Mouse (Mus musculus) limb, embryonic 15.5 days (tissue): ENCODE measurements around the gene Homer1. TPM values are rescaled to one million over a fixed set of nuclear protein-coding genes. Genes with fewer than 3 reads are reported as not detected.
A peak's percentile ranks its signal among the peaks of the same experiment; 100 is the strongest.

Source experiments
- ATAC-seq: fragments of 200-750 bp; cut with Nextera tagmentation; 2 replicates; pipeline ENCODE4 v1.8.0; 2017; ENCODE audit warnings: low read depth, moderate TSS enrichment; ENCODE audit not compliant: insufficient number of reproducible peaks, low FRiP score, low TSS enrichment
- H3K27ac ChIP-seq: fragments of 300-500 bp; sonication (generic); 2 replicates; pipeline ENCODE4 v1.5.1; 2015; ENCODE audit warnings: moderate library complexity, mild to moderate bottlenecking, inconsistent platforms
- H3K27me3 ChIP-seq: fragments of 300-500 bp; sonication (generic); 2 replicates; pipeline ENCODE4 v1.6.1; 2015; ENCODE audit warnings: inconsistent platforms
- H3K36me3 ChIP-seq: fragments of 300-500 bp; sonication (generic); 2 replicates; pipeline ENCODE4 v1.6.1; 2015; ENCODE audit warnings: inconsistent platforms
- H3K4me1 ChIP-seq: fragments of 300-500 bp; sonication (generic); 2 replicates; pipeline ENCODE4 v1.6.1; 2015; ENCODE audit warnings: inconsistent platforms
- H3K4me2 ChIP-seq: fragments of 300-500 bp; sonication (generic); 2 replicates; pipeline ENCODE4 v1.6.1; 2015; ENCODE audit warnings: mild to moderate bottlenecking, inconsistent platforms
- H3K4me3 ChIP-seq: fragments of 300-500 bp; sonication (generic); 2 replicates; pipeline ENCODE4 v1.5.1; 2015; ENCODE audit warnings: mild to moderate bottlenecking, inconsistent platforms
- H3K9ac ChIP-seq: fragments of 300-500 bp; sonication (generic); 2 replicates; pipeline ENCODE4 v1.6.1; 2015; ENCODE audit warnings: inconsistent platforms
- H3K9me3 ChIP-seq: fragments of 300-500 bp; sonication (generic); 2 replicates; pipeline ENCODE4 v1.6.1; 2016; ENCODE audit warnings: inconsistent platforms
- WGBS: fragments of 180-500 bp; shearing (Covaris S2); methylation state at CpG from one replicate; pipeline ENCODE4 v1.1.7; 2015; 5-methylcytosine and 5-hydroxymethylcytosine counted together
- polyA plus RNA-seq: library from polyadenylated mRNA; unstranded; fragments of >200 nt; fragmentation: Nextera tagmentation; extraction: Ambion mirVana; gene quantifications from 2 replicates; pipeline ENCODE4 v1.2.1, GENCODE M21; 2015

Homer1 gene
- polyA plus RNA-seq, 1 experiment from 2014 or later, result 4.7 TPM

- Histone ChIP-seq H3K27ac (no peak overlapping the region), H3K9me3 (no peaks in the 10 kb centered on the region), H3K36me3 (no peaks in the 10 kb centered on the region), H3K4me2 (no peak overlapping the region), H3K27me3 (no peaks in the 10 kb centered on the region), H3K9ac (no peak overlapping the region), H3K4me1 (no peaks in the 10 kb centered on the region), H3K4me3 (no peak overlapping the region)
- ATAC-seq, result no peak
- 88% methylated on average over 8 of the region's 8 CpGs for WGBS
Observed at GRCm38 (mm10) chr13:93380399-93381063, 81.1 kb downstream of the Homer1 start.

GRCm38 (mm10) chr13:93381301-93381700 lies 81.9 kb downstream of the Homer1 start:
- Histone ChIP-seq H3K27ac (no peak overlapping the region), H3K36me3 (no peaks in the 10 kb centered on the region), H3K27me3 (no peaks in the 10 kb centered on the region), H3K4me1 (no peaks in the 10 kb centered on the region), H3K9ac (no peak overlapping the region), H3K4me3 (no peak overlapping the region), H3K9me3 (no peaks in the 10 kb centered on the region), H3K4me2 (no peak overlapping the region)
- 82% methylated on average over 1 of the region's 1 CpGs for WGBS
- ATAC-seq, result no peak

- H3K4me1 ChIP-seq, result no peaks in the 10 kb centered on the region
- H3K9ac ChIP-seq, result no peak overlapping the region
- H3K27me3 ChIP-seq, result no peaks in the 10 kb centered on the region
- no peaks in the 10 kb centered on the region for H3K36me3 ChIP-seq
- no peak overlapping the region for H3K4me2 ChIP-seq
- 92% methylated on average over 5 of the region's 5 CpGs for WGBS
- no peaks in the 10 kb centered on the region for H3K9me3 ChIP-seq
- ATAC-seq, result no peak
- H3K27ac ChIP-seq, result no peak overlapping the region
- no peak overlapping the region for H3K4me3 ChIP-seq
Observed at GRCm38 (mm10) chr13:93383092-93383491, 83.7 kb downstream of the Homer1 start.

DNA sequence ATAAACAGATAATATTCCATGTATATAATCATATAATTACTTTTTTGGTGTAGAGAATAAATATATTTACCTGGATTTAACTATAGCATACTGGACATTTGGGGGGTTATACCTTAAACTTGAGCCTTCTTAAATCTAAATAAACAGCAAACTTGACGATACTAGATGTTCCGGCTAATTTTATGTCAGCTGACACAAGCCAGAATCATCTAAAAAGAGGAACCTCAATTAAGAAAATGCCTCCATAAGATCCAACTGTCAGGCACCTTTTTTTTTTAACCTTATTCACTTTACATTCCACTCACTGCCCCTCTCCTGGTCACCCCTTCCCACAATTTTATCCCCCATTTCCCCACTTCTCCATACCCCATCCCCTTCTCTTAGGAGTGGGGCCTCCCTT lies 84.2 kb downstream of the Homer1 start:
- Histone ChIP-seq H3K4me3 (no peak overlapping the region), H3K27me3 (no peaks in the 10 kb centered on the region), H3K9ac (no peak overlapping the region), H3K4me1 (peaks cover 2% of the 10 kb centered on the region; the same call in 1 of the 2 replicates), H3K27ac (no peak overlapping the region), H3K9me3 (no peaks in the 10 kb centered on the region), H3K36me3 (no peaks in the 10 kb centered on the region), H3K4me2 (no peak overlapping the region)
- WGBS, result 92% methylated on average over 2 of the region's 2 CpGs
- no peak for ATAC-seq

DNA sequence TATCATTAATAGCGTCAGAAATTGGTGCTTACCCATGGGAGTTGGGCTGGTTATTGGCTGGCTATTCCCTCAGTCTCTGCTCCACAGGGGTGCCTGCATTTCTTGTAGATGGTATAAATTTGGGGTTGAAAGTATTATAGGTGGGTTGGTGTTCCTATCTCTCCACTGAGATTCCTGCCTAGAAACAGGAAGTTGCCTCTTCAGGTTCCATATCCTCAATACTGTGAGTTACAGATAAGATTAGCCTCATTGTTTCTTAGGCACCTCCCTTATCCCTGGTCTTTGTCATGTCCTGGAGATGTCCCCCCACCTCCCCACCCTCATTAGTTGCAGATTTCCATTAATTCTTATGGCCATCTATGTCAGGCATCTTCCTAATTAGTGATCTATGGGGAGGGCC lies 85.0 kb downstream of the Homer1 start:
- 83% methylated on average over 1 of the region's 1 CpGs for WGBS
- ATAC-seq, result no peak
- Histone ChIP-seq H3K4me2 (no peak overlapping the region), H3K27ac (no peak overlapping the region), H3K4me3 (no peak overlapping the region), H3K4me1 (peaks cover 2% of the 10 kb centered on the region; the same call in 1 of the 2 replicates), H3K9ac (no peak overlapping the region), H3K36me3 (no peaks in the 10 kb centered on the region), H3K9me3 (no peaks in the 10 kb centered on the region), H3K27me3 (no peaks in the 10 kb centered on the region)

DNA sequence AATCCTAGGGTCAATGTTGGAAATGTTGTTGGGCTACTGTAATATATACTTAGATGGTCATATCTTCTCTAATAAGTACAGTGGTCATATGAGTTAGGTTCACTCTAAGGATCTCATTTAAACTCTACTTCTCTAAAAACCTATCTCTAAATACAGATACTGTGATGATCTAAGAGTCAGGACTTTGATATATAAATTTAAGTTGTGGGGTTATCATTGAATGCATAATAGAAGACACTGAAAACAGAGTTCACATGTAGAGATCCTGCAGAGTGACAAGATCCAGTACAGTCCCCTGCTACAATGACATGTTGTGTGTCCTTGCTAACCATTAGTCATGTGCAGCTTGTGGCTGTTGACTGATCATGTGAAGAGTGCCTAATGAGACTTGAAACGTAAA lies 85.7 kb downstream of the Homer1 start:
- ATAC-seq, result no peak
- no peak overlapping the region for H3K4me2 ChIP-seq
- H3K4me3 ChIP-seq, result no peak overlapping the region
- WGBS, result 42% methylated on average over 1 of the region's 1 CpGs
- H3K27ac ChIP-seq, result no peak overlapping the region
- H3K4me1 ChIP-seq, result peaks cover 2% of the 10 kb centered on the region; the same call in 1 of the 2 replicates
- no peaks in the 10 kb centered on the region for H3K9me3 ChIP-seq
- no peaks in the 10 kb centered on the region for H3K27me3 ChIP-seq
- H3K9ac ChIP-seq, result no peak overlapping the region
- H3K36me3 ChIP-seq, result no peaks in the 10 kb centered on the region

GRCm38 (mm10) chr13:93387440-93387839 lies 88.0 kb downstream of the Homer1 start:
- Histone ChIP-seq H3K9ac (no peak overlapping the region), H3K36me3 (no peaks in the 10 kb centered on the region), H3K4me3 (no peak overlapping the region), H3K27me3 (no peaks in the 10 kb centered on the region), H3K9me3 (no peaks in the 10 kb centered on the region), H3K4me1 (peaks cover 2% of the 10 kb centered on the region; the same call in 1 of the 2 replicates), H3K27ac (no peak overlapping the region), H3K4me2 (no peak overlapping the region)
- WGBS, result 90% methylated on average over 5 of the region's 5 CpGs
- no peak for ATAC-seq

GRCm38 (mm10) chr13:93388594-93389241 lies 89.3 kb downstream of the Homer1 start:
- no peaks in the 10 kb centered on the region for H3K27me3 ChIP-seq
- H3K27ac ChIP-seq, result peak overlapping the region; percentile 69
- H3K9me3 ChIP-seq, result no peaks in the 10 kb centered on the region
- no peak for ATAC-seq
- no peak overlapping the region for H3K9ac ChIP-seq
- H3K4me3 ChIP-seq, result no peak overlapping the region
- H3K36me3 ChIP-seq, result 0 out of 2 replicates have a peak, but pooled peaks cover 2% of the 10 kb centered on the region
- 43% methylated on average over 7 of the region's 7 CpGs for WGBS
- H3K4me1 ChIP-seq, result peaks cover 2% of the 10 kb centered on the region; the same call in 1 of the 2 replicates
- H3K4me2 ChIP-seq, result no peak overlapping the region

GRCm38 (mm10) chr13:93389242-93389625 lies 89.8 kb downstream of the Homer1 start:
- Histone ChIP-seq H3K4me2 (no peak overlapping the region), H3K27ac (peak overlapping the region; percentile 69), H3K4me3 (no peak overlapping the region), H3K9me3 (no peaks in the 10 kb centered on the region), H3K36me3 (0 out of 2 replicates have a peak, but pooled peaks cover 5% of the 10 kb centered on the region), H3K27me3 (no peaks in the 10 kb centered on the region), H3K9ac (no peak overlapping the region), H3K4me1 (peaks cover 2% of the 10 kb centered on the region; the same call in 1 of the 2 replicates)
- peak; percentile 86 for ATAC-seq
- 25% methylated on average over 2 of the region's 2 CpGs for WGBS

DNA sequence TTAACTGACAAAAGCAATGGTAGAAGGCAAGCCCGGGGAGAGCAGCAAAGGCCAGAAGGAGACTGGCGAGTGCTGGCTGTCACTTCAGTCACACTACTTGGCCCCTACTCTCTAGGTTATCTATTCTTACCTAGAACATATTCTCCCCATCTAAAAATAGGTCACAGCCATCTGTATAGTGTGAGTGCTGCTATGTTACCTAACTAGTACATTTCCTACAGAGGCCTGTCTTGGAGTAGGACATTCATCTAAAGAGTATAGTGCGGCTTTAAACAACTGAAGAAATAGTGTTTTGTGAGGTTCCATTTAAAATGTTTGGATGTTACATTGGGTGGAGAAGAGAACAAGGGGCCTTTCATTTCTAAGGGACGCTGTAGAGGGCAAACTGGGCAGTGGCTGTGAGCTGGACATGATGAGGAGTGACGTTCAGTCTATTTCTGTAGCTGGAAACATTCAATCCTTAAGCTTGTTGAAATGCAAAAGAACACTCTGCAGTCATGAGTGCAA lies 100.3 kb downstream of the Homer1 start:
- H3K4me1 ChIP-seq, result no peaks in the 10 kb centered on the region
- H3K9ac ChIP-seq, result no peak overlapping the region
- H3K27ac ChIP-seq, result no peak overlapping the region; the same call in 1 of the 2 replicates
- H3K4me3 ChIP-seq, result no peak overlapping the region
- 83% methylated on average over 5 of the region's 5 CpGs for WGBS
- H3K4me2 ChIP-seq, result no peak overlapping the region
- H3K36me3 ChIP-seq, result peaks cover 13% of the 10 kb centered on the region
- H3K27me3 ChIP-seq, result no peaks in the 10 kb centered on the region
- H3K9me3 ChIP-seq, result no peaks in the 10 kb centered on the region
- ATAC-seq, result no peak

DNA sequence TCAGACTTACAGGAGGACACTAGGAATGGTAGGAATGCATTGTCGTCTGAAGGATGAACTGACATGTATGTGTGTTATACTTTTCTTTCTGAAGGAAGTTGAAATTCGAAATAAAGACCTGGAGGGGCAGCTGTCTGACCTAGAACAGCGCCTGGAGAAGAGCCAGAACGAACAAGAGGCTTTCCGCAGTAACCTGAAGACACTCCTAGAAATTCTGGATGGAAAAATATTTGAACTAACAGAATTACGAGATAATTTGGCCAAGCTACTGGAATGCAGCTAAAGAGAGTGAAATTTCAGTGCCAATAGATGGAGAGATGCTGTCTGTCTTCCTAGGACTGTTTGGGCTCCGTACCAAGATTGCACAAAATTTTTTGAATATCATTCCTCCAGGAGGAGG lies 102.5 kb downstream of the Homer1 start:
- 80% methylated on average over 7 of the region's 7 CpGs for WGBS
- H3K36me3 ChIP-seq, result peaks cover 4% of the 10 kb centered on the region; the same call in 1 of the 2 replicates

GRCm38 (mm10) chr13:93406855-93407254 lies 107.4 kb downstream of the Homer1 start:
- Histone ChIP-seq H3K4me3 (no peak overlapping the region), H3K9me3 (no peaks in the 10 kb centered on the region), H3K27ac (no peak overlapping the region), H3K4me1 (no peaks in the 10 kb centered on the region), H3K9ac (no peak overlapping the region), H3K27me3 (no peaks in the 10 kb centered on the region), H3K4me2 (no peak overlapping the region), H3K36me3 (peaks cover 7% of the 10 kb centered on the region; the same call in 1 of the 2 replicates)
- ATAC-seq, result no peak
- WGBS, result 86% methylated on average over 5 of the region's 5 CpGs

More for the DNA sequence above, 102.5 kb downstream of the Homer1 start:
- Histone ChIP-seq H3K9me3 (no peaks in the 10 kb centered on the region), H3K9ac (no peak overlapping the region), H3K27me3 (no peaks in the 10 kb centered on the region), H3K4me3 (no peak overlapping the region), H3K4me1 (no peaks in the 10 kb centered on the region), H3K27ac (no peak overlapping the region), H3K4me2 (no peak overlapping the region)
- no peak for ATAC-seq
